Mouse (Mus musculus) duodenum, adult 2 months (tissue): ENCODE results near the gene Gsta1. TPM values are rescaled to one million over a fixed set of nuclear protein-coding genes. Genes with fewer than 3 reads are reported as not detected.

ENCODE experiments used
- polyA plus RNA-seq: library from polyadenylated mRNA; depleted of rRNA; stranded (reverse); fragments of >200 nt; gene quantifications from 2 replicates; pipeline ENCODE4 v1.2.3, GENCODE M21; 2012; ENCODE audit warnings: low replicate concordance; rRNA removed

The Gsta1 gene
- polyA plus RNA-seq, result 52.7 and 378 TPM in 2 replicates

DNA sequence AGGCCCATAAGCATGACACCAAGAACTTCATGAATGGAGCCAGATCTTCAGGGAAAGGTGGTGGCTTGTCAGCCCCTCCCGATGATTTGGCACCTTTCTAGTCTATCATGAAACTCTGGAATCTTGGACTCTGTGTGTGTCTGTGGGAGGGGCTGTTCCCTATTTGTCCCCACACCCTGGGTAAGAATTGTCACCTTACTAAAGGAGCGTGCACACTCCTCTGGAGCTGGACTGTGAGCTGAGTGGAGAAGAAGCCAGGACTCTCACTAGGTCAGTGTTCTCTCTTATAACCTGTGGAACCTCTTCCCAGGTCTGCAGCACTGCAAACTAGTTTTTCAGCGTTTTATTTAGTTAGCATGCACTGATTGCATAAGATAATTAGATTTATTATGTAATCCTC lies at the start of gene Gsta1:
TSS of gene Gsta1 (plus strand) at position 196 of the 400 bp plus-strand sequence.

DNA sequence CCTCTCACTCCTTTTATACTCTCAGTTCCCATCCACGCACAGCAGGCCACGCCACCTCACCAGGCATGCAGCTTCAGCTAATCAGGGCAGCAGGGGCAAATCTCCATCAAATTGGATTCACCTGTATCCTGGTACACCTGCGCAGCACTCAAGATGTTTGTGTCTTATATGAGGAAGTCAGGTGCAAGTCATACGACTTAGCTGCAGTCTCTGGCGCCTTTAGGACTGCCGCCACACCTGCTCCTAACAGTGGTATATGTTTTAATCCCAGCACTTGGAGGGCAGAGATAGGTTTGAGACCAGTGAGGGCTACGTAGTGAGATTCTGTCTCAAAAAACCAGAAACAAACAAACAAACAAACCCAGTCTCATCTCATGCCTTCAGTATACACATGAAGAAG lies 48.0 kb upstream of the Gsta1 start, which contains the start of gene Gsta4:
TSS of gene Gsta4 (plus strand) at position 301 of the 400 bp plus-strand sequence.

DNA sequence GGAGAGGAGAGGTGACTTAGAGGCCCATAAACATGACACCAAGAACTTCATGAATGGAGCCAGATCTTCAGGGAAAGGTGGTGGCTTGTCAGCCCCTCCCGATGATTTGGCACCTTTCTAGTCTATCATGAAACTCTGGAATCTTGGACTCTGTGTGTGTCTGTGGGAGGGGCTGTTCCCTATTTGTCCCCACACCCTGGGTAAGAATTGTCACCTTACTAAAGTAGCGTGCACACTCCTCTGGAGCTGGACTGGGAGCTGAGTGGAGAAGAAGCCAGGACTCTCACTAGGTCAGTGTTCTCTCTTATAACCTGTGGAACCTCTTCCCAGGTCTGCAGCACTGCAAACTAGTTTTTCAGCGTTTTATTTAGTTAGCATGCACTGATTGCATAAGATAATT lies 26.5 kb downstream of the Gsta1 start, which contains the start of gene Gm3776:
TSS of gene Gm3776 (plus strand) at position 216 of the 400 bp plus-strand sequence.

DNA sequence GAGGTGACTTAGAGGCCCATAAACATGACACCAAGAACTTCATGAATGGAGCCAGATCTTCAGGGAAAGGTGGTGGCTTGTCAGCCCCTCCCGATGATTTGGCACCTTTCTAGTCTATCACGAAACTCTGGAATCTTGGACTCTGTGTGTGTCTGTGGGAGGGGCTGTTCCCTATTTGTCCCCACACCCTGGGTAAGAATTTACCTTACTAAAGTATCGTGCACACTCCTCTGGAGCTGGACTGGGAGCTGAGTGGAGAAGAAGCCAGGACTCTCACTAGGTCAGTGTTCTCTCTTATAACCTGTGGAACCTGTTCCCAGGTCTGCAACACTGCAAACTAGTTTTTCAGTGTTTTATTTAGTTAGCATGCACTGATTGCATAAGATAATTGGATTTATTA lies 59.3 kb downstream of the Gsta1 start, which contains the start of gene Gm10639:
TSS of gene Gm10639 (plus strand) at position 201 of the 400 bp plus-strand sequence.

Other genes with a start within 250 kb of the Gsta1 start
- gene Gcm1, start 178.7 kb upstream of the Gsta1 start, polyA plus RNA-seq, result not detected in 2 replicates
- gene Fbxo9, start 121.6 kb upstream of the Gsta1 start, polyA plus RNA-seq, result 65.6 and 125 TPM in 2 replicates
- gene Ick, start 121.5 kb upstream of the Gsta1 start, polyA plus RNA-seq, result 15.9 and 22.7 TPM in 2 replicates
- 18.4 and 114 TPM in 2 replicates for gene Gsta4, start 47.9 kb upstream of the Gsta1 start, polyA plus RNA-seq
- 5.0 and 68.5 TPM in 2 replicates for gene Gm3776, start 26.5 kb downstream of the Gsta1 start, polyA plus RNA-seq
- gene Gm10639, start 59.3 kb downstream of the Gsta1 start, polyA plus RNA-seq, result 1.2 TPM in 1 of 2 replicates, not detected in the other
- gene Omt2a, start 84.1 kb downstream of the Gsta1 start, polyA plus RNA-seq, result not detected in 2 replicates
- not detected in 2 replicates for gene Omt2b, start 96.9 kb downstream of the Gsta1 start, polyA plus RNA-seq
- gene Gsta2, start 125.1 kb downstream of the Gsta1 start, polyA plus RNA-seq, result 0.57 and 0.98 TPM in 2 replicates
- gene Dppa5a, start 137.5 kb downstream of the Gsta1 start, polyA plus RNA-seq, result not detected in 2 replicates
- gene Ooep, start 148.1 kb downstream of the Gsta1 start, polyA plus RNA-seq, result not detected in 2 replicates
- 0.06 TPM in 1 of 2 replicates, not detected in the other for gene Ddx43, start 165.1 kb downstream of the Gsta1 start, polyA plus RNA-seq
- 0.31 and 0.82 TPM in 2 replicates for gene Cgas, start 212.6 kb downstream of the Gsta1 start, polyA plus RNA-seq
- gene Mto1, start 217.6 kb downstream of the Gsta1 start, polyA plus RNA-seq, result 6.1 and 22.4 TPM in 2 replicates
- gene Gm17324, start 218.1 kb downstream of the Gsta1 start, polyA plus RNA-seq, result 0.32 TPM in 1 of 2 replicates, not detected in the other